Mouse (Mus musculus) MEL (cell line): ENCODE measurements around the gene Abcg1. TPM values are rescaled to one million over a fixed set of nuclear protein-coding genes. Genes with fewer than 3 reads are reported as not detected.

Experiments used
- DNase-seq: peaks from one replicate; pipeline ENCODE4 v3.0.0; 2011; ENCODE audit warnings: low read depth, low spot score
- H3K27ac ChIP-seq: 2 replicates; pipeline ENCODE4 v1.5.1; 2012; ENCODE audit warnings: low read depth, mild to moderate bottlenecking, control low read depth, low read length, moderate library complexity; ENCODE audit not compliant: control insufficient read depth
- H3K27me3 ChIP-seq, 2 experiments: fragments of 150-350 bp in 1 of 2; sonication (generic) in 1 of 2; 2 replicates each; pipeline ENCODE4 v1.6.1; 2012; ENCODE audit warnings: low read length in 2 of 2, mild to moderate bottlenecking in 2 of 2, improper control_type of control experiment in 1 of 2, moderate library complexity in 1 of 2; ENCODE audit not compliant: insufficient read depth in 2 of 2, control insufficient read depth in 1 of 2
- H3K36me3 ChIP-seq, 2 experiments: 2 replicates each; pipeline ENCODE4 v1.6.1; 2012 to 2014; ENCODE audit warnings: low read length in 2 of 2, improper control_type of control experiment in 1 of 2, inconsistent platforms in 1 of 2, mild to moderate bottlenecking in 1 of 2; ENCODE audit not compliant: insufficient read depth in 2 of 2, control insufficient read depth in 1 of 2
- H3K4me1 ChIP-seq, 2 experiments: fragments of 150-350 bp in 1 of 2; sonication (generic) in 1 of 2; 2 replicates each; pipeline ENCODE4 v1.6.1; 2012; ENCODE audit warnings: low read length in 2 of 2, improper control_type of control experiment in 1 of 2, mild to moderate bottlenecking in 1 of 2; ENCODE audit not compliant: insufficient read depth in 2 of 2, control insufficient read depth in 1 of 2
- H3K4me3 ChIP-seq, 2 experiments: fragments of 150-350 bp in 1 of 2; sonication (generic) in 1 of 2; 2 replicates each; pipeline ENCODE4 v1.5.1; 2012; ENCODE audit warnings: low read depth in 2 of 2, low read length in 2 of 2, mild to moderate bottlenecking in 2 of 2, moderate library complexity in 2 of 2, control low read depth in 1 of 2, improper control_type of control experiment in 1 of 2; ENCODE audit not compliant: control insufficient read depth in 1 of 2, insufficient read depth in 1 of 2
- H3K79me2 ChIP-seq: 2 replicates; pipeline ENCODE4 v1.6.1; 2012; ENCODE audit warnings: mild to moderate bottlenecking, low read length, moderate library complexity; ENCODE audit not compliant: control insufficient read depth, poor library complexity, insufficient read depth
- H3K9ac ChIP-seq: 2 replicates; pipeline ENCODE4 v1.6.1; 2012; ENCODE audit warnings: low read depth, mild to moderate bottlenecking, control low read depth, low read length, moderate library complexity; ENCODE audit not compliant: control insufficient read depth, poor library complexity, severe bottlenecking
- H3K9me3 ChIP-seq: fragments of 150-350 bp; sonication (generic); replicated peaks from 2 replicates; pipeline ENCODE4 v1.6.1; 2012; ENCODE audit warnings: mild to moderate bottlenecking, low read length, improper control_type of control experiment, moderate library complexity; ENCODE audit not compliant: insufficient read depth
- BHLHE40 ChIP-seq: IDR thresholded peaks from 2 replicates; pipeline ENCODE4 v1.6.1; 2012; ENCODE audit warnings: low read depth, mild to moderate bottlenecking, inconsistent platforms, low read length, improper control_type of control experiment, borderline replicate concordance
- CHD1 ChIP-seq: IDR thresholded peaks from 2 replicates; pipeline ENCODE4 v1.6.1; 2012; ENCODE audit warnings: low read depth, mild to moderate bottlenecking, inconsistent platforms, low read length, improper control_type of control experiment
- CHD2 ChIP-seq: IDR thresholded peaks from 2 replicates; pipeline ENCODE4 v1.6.1; 2011; ENCODE audit warnings: low read length, improper control_type of control experiment
- CTCF ChIP-seq, 3 experiments: IDR thresholded peaks in 2 of 3; conservative IDR thresholded peaks in 1 of 3; 2 replicates each; pipeline ENCODE4 v1.5.1; 2011 to 2012; ENCODE audit warnings: low read length in 3 of 3, low read depth in 2 of 3, mild to moderate bottlenecking in 2 of 3, improper control_type of control experiment in 1 of 3, inconsistent platforms in 1 of 3, mixed read lengths in 1 of 3, moderate library complexity in 1 of 3; ENCODE audit not compliant: control insufficient read depth in 1 of 3, insufficient read depth in 1 of 3, poor library complexity in 1 of 3, severe bottlenecking in 1 of 3
- ELF1 ChIP-seq: IDR thresholded peaks from 2 replicates; pipeline ENCODE4 v1.6.1; 2014; ENCODE audit warnings: low read depth, mild to moderate bottlenecking, inconsistent platforms, low read length, improper control_type of control experiment, moderate library complexity
- EP300 ChIP-seq, 2 experiments: IDR thresholded peaks; 2 replicates each; pipeline ENCODE4 v1.6.1; 2011; ENCODE audit warnings: improper control_type of control experiment in 2 of 2, low read length in 2 of 2, low read depth in 1 of 2, mild to moderate bottlenecking in 1 of 2
- ETS1 ChIP-seq: IDR thresholded peaks from 2 replicates; pipeline ENCODE4 v1.6.1; 2012; ENCODE audit warnings: low read depth, mild to moderate bottlenecking, inconsistent platforms, low read length, improper control_type of control experiment, moderate library complexity
- GABPA ChIP-seq: IDR thresholded peaks from 2 replicates; pipeline ENCODE4 v1.6.1; 2012; ENCODE audit warnings: low read depth, mild to moderate bottlenecking, inconsistent platforms, low read length, improper control_type of control experiment, moderate library complexity
- GATA1 ChIP-seq: IDR thresholded peaks from 2 replicates; pipeline ENCODE4 v1.6.1; 2011; ENCODE audit warnings: low read depth, low read length, improper control_type of control experiment
- HCFC1 ChIP-seq: IDR thresholded peaks from 2 replicates; pipeline ENCODE4 v1.6.1; 2012; ENCODE audit warnings: low read depth, mild to moderate bottlenecking, inconsistent platforms, low read length, improper control_type of control experiment, moderate library complexity
- KAT2A ChIP-seq: conservative IDR thresholded peaks from 2 replicates; pipeline ENCODE4 v1.6.1; 2012; ENCODE audit warnings: low read depth, low read length, improper control_type of control experiment, inconsistent platforms
- MAFK ChIP-seq: IDR thresholded peaks from 2 replicates; pipeline ENCODE4 v1.6.1; 2011; ENCODE audit warnings: low read depth, mild to moderate bottlenecking, low read length, improper control_type of control experiment, borderline replicate concordance
- MAX ChIP-seq: IDR thresholded peaks from 2 replicates; pipeline ENCODE4 v1.6.1; 2011; ENCODE audit warnings: low read length, improper control_type of control experiment
- MAZ ChIP-seq: IDR thresholded peaks from 2 replicates; pipeline ENCODE4 v1.6.1; 2012; ENCODE audit warnings: low read depth, mild to moderate bottlenecking, inconsistent platforms, low read length, improper control_type of control experiment
- MEF2A ChIP-seq: IDR thresholded peaks from 2 replicates; pipeline ENCODE4 v1.6.1; 2014; ENCODE audit warnings: low read depth, mild to moderate bottlenecking, inconsistent platforms, low read length, improper control_type of control experiment; ENCODE audit not compliant: poor library complexity, insufficient replicate concordance, severe bottlenecking; ENCODE audit errors: extremely low read depth
- MYB ChIP-seq: IDR thresholded peaks from 2 replicates; pipeline ENCODE4 v1.6.1; 2011; ENCODE audit warnings: mild to moderate bottlenecking, low read depth, low read length, improper control_type of control experiment
- NELFE ChIP-seq: IDR thresholded peaks from 2 replicates; pipeline ENCODE4 v1.6.1; 2011; ENCODE audit warnings: low read depth, low read length, improper control_type of control experiment
- NRF1 ChIP-seq: IDR thresholded peaks from 2 replicates; pipeline ENCODE4 v1.6.1; 2014; ENCODE audit warnings: low read depth, mild to moderate bottlenecking, inconsistent platforms, low read length, improper control_type of control experiment, moderate library complexity; ENCODE audit not compliant: poor library complexity, insufficient read depth, severe bottlenecking
- POLR2A ChIP-seq, 2 experiments: IDR thresholded peaks; 2 replicates each; pipeline ENCODE4 v1.6.1; 2011 to 2012; ENCODE audit warnings: low read length in 2 of 2, mild to moderate bottlenecking in 2 of 2, control low read depth in 1 of 2, improper control_type of control experiment in 1 of 2, low read depth in 1 of 2, moderate library complexity in 1 of 2; ENCODE audit not compliant: control insufficient read depth in 1 of 2, insufficient read depth in 1 of 2, poor library complexity in 1 of 2
- POLR2AphosphoS2 ChIP-seq: IDR thresholded peaks from 2 replicates; pipeline ENCODE4 v1.6.1; 2011; ENCODE audit warnings: low read length, improper control_type of control experiment
- POLR2AphosphoS5 ChIP-seq: IDR thresholded peaks from 2 replicates; pipeline ENCODE4 v1.6.1; 2012; ENCODE audit warnings: low read depth, borderline replicate concordance, mild to moderate bottlenecking, inconsistent platforms, low read length, moderate library complexity, mixed read lengths
- RCOR1 ChIP-seq: IDR thresholded peaks from 2 replicates; pipeline ENCODE4 v1.6.1; 2012; ENCODE audit warnings: low read depth, mild to moderate bottlenecking, inconsistent platforms, low read length, improper control_type of control experiment
- SMC3 ChIP-seq: IDR thresholded peaks from 2 replicates; pipeline ENCODE4 v1.6.1; 2011; ENCODE audit warnings: low read depth, low read length, improper control_type of control experiment
- UBTF ChIP-seq: IDR thresholded peaks from 2 replicates; pipeline ENCODE4 v1.6.1; 2012; ENCODE audit warnings: low read depth, mild to moderate bottlenecking, inconsistent platforms, low read length, improper control_type of control experiment, moderate library complexity, borderline replicate concordance; ENCODE audit not compliant: insufficient read depth
- USF1 ChIP-seq: IDR thresholded peaks from 2 replicates; pipeline ENCODE4 v1.6.1; 2014; ENCODE audit warnings: low read depth, mild to moderate bottlenecking, inconsistent platforms, low read length, improper control_type of control experiment, moderate library complexity
- USF2 ChIP-seq, 2 experiments: IDR thresholded peaks; 2 replicates each; pipeline ENCODE4 v1.6.1; 2011 to 2012; ENCODE audit warnings: improper control_type of control experiment in 2 of 2, low read length in 2 of 2, borderline replicate concordance in 1 of 2, inconsistent platforms in 1 of 2, low read depth in 1 of 2, mild to moderate bottlenecking in 1 of 2; ENCODE audit not compliant: insufficient read depth in 1 of 2
- ZNF384 ChIP-seq: IDR thresholded peaks from 2 replicates; pipeline ENCODE4 v1.6.1; 2012; ENCODE audit warnings: low read depth, mild to moderate bottlenecking, inconsistent platforms, low read length, improper control_type of control experiment
- polyA plus RNA-seq, 2 experiments: library from polyadenylated mRNA; stranded (reverse) in 1 of 2; unstranded in 1 of 2; fragments of >175 nt in 1 of 2; fragments of >200 nt in 1 of 2; gene quantifications; 2 replicates each; pipeline versions ENCODE4 v1.2.1 to v1.2.4; 2012; ENCODE audit warnings: low replicate concordance in 2 of 2, low read depth in 1 of 2; ENCODE audit not compliant: insufficient read length in 2 of 2, insufficient read depth in 1 of 2, missing spikeins in 1 of 2
- total RNA-seq: library from RNA; depleted of rRNA; stranded (reverse); fragments of 300-350 nt; gene quantifications from 2 replicates; pipeline ENCODE4 v1.2.3, GENCODE M21; 2012

Gene Abcg1
- total and polyA plus RNA-seq, 3 experiments, result 11.6 to 18.0 TPM; not detected in 1

GRCm38 (mm10) chr17:31157921-31158320, 100.4 kb downstream of the Abcg1 start:
- no peak overlapping the region for H3K4me3 ChIP-seq
- H3K27ac ChIP-seq, result no peak overlapping the region
- no peaks in the 10 kb centered on the region for H3K36me3 ChIP-seq
- no peak overlapping the region for H3K9ac ChIP-seq
- H3K9me3 ChIP-seq, result no peaks in the 10 kb centered on the region
- no peak for DNase-seq
- TF ChIP-seq ELF1, result no peak
- no peak for TF ChIP-seq ZNF384
- TF ChIP-seq CTCF (IDR thresholded peaks at IDR 0.05 in 2 of 3, conservative IDR thresholded peaks at IDR 0.05 in 1 of 3; ENCODE audit: control insufficient read depth in 1 of 3, insufficient read depth in 1 of 3, low read depth in 2 of 3, low read length in 3 of 3, poor library complexity in 1 of 3, severe bottlenecking in 1 of 3), result no peak
- no peak for TF ChIP-seq SMC3
- TF ChIP-seq MAZ, result no peak
- no peak for TF ChIP-seq BHLHE40
- TF ChIP-seq ETS1, result no peak
- TF ChIP-seq MAX, result no peak
- no peak for TF ChIP-seq CHD2
- no peak for TF ChIP-seq CHD1
- TF ChIP-seq USF1, result no peak
- TF ChIP-seq USF2 (IDR thresholded peaks at IDR 0.05; ENCODE audit: borderline replicate concordance in 1 of 2, insufficient read depth in 1 of 2, low read depth in 1 of 2, low read length in 2 of 2), result no peak
- no peak for TF ChIP-seq NRF1
- TF ChIP-seq GATA1, result no peak
- H3K4me1 ChIP-seq, result peaks cover 0 to 3% of the 10 kb centered on the region in 2 experiments; a peak in 1 of 4 replicates
- peaks cover 2 to 3% of the 10 kb centered on the region in 2 experiments; a peak in 3 of 4 replicates for H3K27me3 ChIP-seq
- no peaks in the 10 kb centered on the region for H3K79me2 ChIP-seq

- Histone ChIP-seq H3K9ac (no peak overlapping the region), H3K27ac (no peak overlapping the region), H3K27me3 (no peaks in the 10 kb centered on the region; a peak in 1 of 4 replicates), H3K36me3 (no peaks in the 10 kb centered on the region), H3K4me1 (no peaks in the 10 kb centered on the region), H3K9me3 (no peaks in the 10 kb centered on the region), H3K79me2 (no peaks in the 10 kb centered on the region), H3K4me3 (no peak overlapping the region)
- no peak for TF ChIP-seq CTCF (IDR thresholded peaks at IDR 0.05 in 2 of 3, conservative IDR thresholded peaks at IDR 0.05 in 1 of 3; ENCODE audit: control insufficient read depth in 1 of 3, insufficient read depth in 1 of 3, low read depth in 2 of 3, low read length in 3 of 3, poor library complexity in 1 of 3, severe bottlenecking in 1 of 3)
- TF ChIP-seq POLR2AphosphoS2, result no peak
- TF ChIP-seq POLR2AphosphoS5, result no peak
- TF ChIP-seq UBTF, result no peak
- no peak for TF ChIP-seq POLR2A (IDR thresholded peaks at IDR 0.05; ENCODE audit: control insufficient read depth in 1 of 2, insufficient read depth in 1 of 2, low read depth in 1 of 2, low read length in 2 of 2, poor library complexity in 1 of 2)
- TF ChIP-seq GABPA, result no peak
- TF ChIP-seq NELFE, result no peak
- TF ChIP-seq HCFC1, result no peak
- no peak for TF ChIP-seq MAFK
- no peak for TF ChIP-seq KAT2A
- no peak for TF ChIP-seq CHD2
- TF ChIP-seq BHLHE40, result no peak
- no peak for TF ChIP-seq RCOR1
- TF ChIP-seq MEF2A, result no peak
- TF ChIP-seq EP300 (IDR thresholded peaks at IDR 0.05; ENCODE audit: low read depth in 1 of 2, low read length in 2 of 2), result no peak
- TF ChIP-seq MYB, result no peak
- DNase-seq, result no peak
These were observed 102.8 kb downstream of the Abcg1 start for GRCm38 (mm10) chr17:31160291-31160690.
